In genomic region chr4:107250494-107250893, GRCm38 (mm10) we compare ENCODE assay signal across 1 mouse cellular context.
TF ChIP-seq lines count a peak whose summit lies in the region.

No protein-coding gene starts in this region.

TF ChIP-seq in CH12.LX, 34 proteins besides CTCF, POLR2A, EP300 and RAD21:
- peak; percentile 4; the same call in 1 of the 2 replicates for TF ChIP-seq ZC3H11A (IDR thresholded peaks at IDR 0.05; ENCODE audit: low read depth, low read length)
- no peak for TF ChIP-seq MAFK (IDR thresholded peaks at IDR 0.05; ENCODE audit: insufficient replicate concordance, low read length)
- peak; percentile 87 for TF ChIP-seq SMC3 (IDR thresholded peaks at IDR 0.05; ENCODE audit: low read depth, low read length)
